Mouse (Mus musculus): Measurements from ENCODE around the gene Asb17. TPM values are rescaled to one million over a fixed set of nuclear protein-coding genes. Genes with fewer than 3 reads are reported as not detected.

The Asb17 gene
- polyA plus RNA-seq (2012; ENCODE audit: low replicate concordance) = 0.65 TPM in 1 of 2 replicates, not detected in the other

GRCm38 (mm10) chr3:153844030-153844429 is at the start of gene Asb17:
Asb17 (plus strand) TSS chr3:153844209.

Other genes starting within 250 kb of the Asb17 start
- 0.09 and 0.60 TPM in 2 replicates for gene St6galnac3, start 119.0 kb upstream of the Asb17 start, polyA plus RNA-seq (2012; ENCODE audit: low replicate concordance)
- gene Msh4, start 61.9 kb downstream of the Asb17 start, polyA plus RNA-seq (2012; ENCODE audit: low replicate concordance) = 0.11 and 0.18 TPM in 2 replicates
- 15.0 and 17.2 TPM in 2 replicates for gene Rabggtb, start 68.8 kb downstream of the Asb17 start, polyA plus RNA-seq (2012; ENCODE audit: low replicate concordance)
- gene Acadm, start 100.4 kb downstream of the Asb17 start, polyA plus RNA-seq (2012; ENCODE audit: low replicate concordance) = 2.8 and 5.4 TPM in 2 replicates
- gene Slc44a5, start 129.2 kb downstream of the Asb17 start, polyA plus RNA-seq (2012; ENCODE audit: low replicate concordance) = not detected in 2 replicates

All from leukemia stem cell, adult 10-12 weeks (primary cell).